Mouse (Mus musculus): ENCODE results near the gene Asb3. TPM values are rescaled to one million over a fixed set of nuclear protein-coding genes. Genes with fewer than 3 reads are reported as not detected.
"Not testable (repeated sequence)": the region's sequence is repeated elsewhere in the genome, so short reads cannot be mapped to it uniquely, and the experiment has no call there.

The Asb3 gene
- polyA plus RNA-seq, 1 experiment: 6.4 TPM

- Histone ChIP-seq H3K79me2 (ENCODE audit: control insufficient read depth, insufficient read depth) (no peaks in the 10 kb centered on the region), H3K27me3 (ENCODE audit: control insufficient read depth, insufficient read depth, insufficient read length) (no peaks in the 10 kb centered on the region), H3K79me3 (ENCODE audit: low read depth) (no peaks in the 10 kb centered on the region), H3K4me3 (ENCODE audit: insufficient read depth, poor library complexity, severe bottlenecking) (no peak overlapping the region), H3ac (ENCODE audit: control insufficient read depth, insufficient read length, low read depth) (no peak overlapping the region), H3K36me3 (ENCODE audit: control insufficient read depth, insufficient read depth) (no peaks in the 10 kb centered on the region)
- TF ChIP-seq MYOD1 (IDR thresholded peaks at IDR 0.05; ENCODE audit: control insufficient read depth, insufficient read length, low read depth): no peak
- no peak for TF ChIP-seq MYOG (IDR thresholded peaks at IDR 0.05; ENCODE audit: control insufficient read depth, extremely low read depth, insufficient read length)
- TF ChIP-seq USF1 (IDR thresholded peaks at IDR 0.05; ENCODE audit: low read depth): no peak
- no peak for TF ChIP-seq CEBPB (IDR thresholded peaks at IDR 0.05; ENCODE audit: low read depth)
- TF ChIP-seq FOSL1 (IDR thresholded peaks at IDR 0.05; ENCODE audit: insufficient read depth, low read length, poor library complexity, severe bottlenecking): no peak
- no peak for TF ChIP-seq CTCF (IDR thresholded peaks at IDR 0.05; ENCODE audit: control insufficient read depth, insufficient read depth, insufficient read length)
- TF ChIP-seq MAX (IDR thresholded peaks at IDR 0.05): no peak
These were observed 116.1 kb downstream of the Asb3 start for GRCm38 (mm10) chr11:31001169-31001908.

- not testable (repeated sequence) for H3K36me3 ChIP-seq (ENCODE audit: control insufficient read depth, insufficient read depth); H3K79me2 ChIP-seq (ENCODE audit: control insufficient read depth, insufficient read depth); H3K4me3 ChIP-seq (ENCODE audit: insufficient read depth, poor library complexity, severe bottlenecking); H3K27me3 ChIP-seq (ENCODE audit: control insufficient read depth, insufficient read depth, insufficient read length); H3K79me3 ChIP-seq (ENCODE audit: low read depth); H3ac ChIP-seq (ENCODE audit: control insufficient read depth, insufficient read length, low read depth)
These were observed 124.5 kb downstream of the Asb3 start for GRCm38 (mm10) chr11:31009668-31010067.

- H3K27me3 ChIP-seq (ENCODE audit: control insufficient read depth, insufficient read depth, insufficient read length); H3K36me3 ChIP-seq (ENCODE audit: control insufficient read depth, insufficient read depth); H3K4me3 ChIP-seq (ENCODE audit: insufficient read depth, poor library complexity, severe bottlenecking): not testable (repeated sequence)
These were observed 132.2 kb downstream of the Asb3 start for GRCm38 (mm10) chr11:31017466-31017865.

GRCm38 (mm10) chr11:31034958-31035357 lies 149.7 kb downstream of the Asb3 start:
- Histone ChIP-seq H3ac (ENCODE audit: control insufficient read depth, insufficient read length, low read depth) (no peak overlapping the region), H3K36me3 (ENCODE audit: control insufficient read depth, insufficient read depth) (no peaks in the 10 kb centered on the region), H3K79me3 (ENCODE audit: low read depth) (no peaks in the 10 kb centered on the region), H3K4me3 (ENCODE audit: insufficient read depth, poor library complexity, severe bottlenecking) (no peak overlapping the region), H3K27me3 (ENCODE audit: control insufficient read depth, insufficient read depth, insufficient read length) (no peaks in the 10 kb centered on the region), H3K79me2 (ENCODE audit: control insufficient read depth, insufficient read depth) (no peaks in the 10 kb centered on the region)
- TF ChIP-seq CTCF (IDR thresholded peaks at IDR 0.05; ENCODE audit: control insufficient read depth, insufficient read depth, insufficient read length) (no peak), FOSL1 (IDR thresholded peaks at IDR 0.05; ENCODE audit: insufficient read depth, low read length, poor library complexity, severe bottlenecking) (no peak), MAX (IDR thresholded peaks at IDR 0.05) (no peak), MYOD1 (IDR thresholded peaks at IDR 0.05; ENCODE audit: control insufficient read depth, insufficient read length, low read depth) (no peak), USF1 (IDR thresholded peaks at IDR 0.05; ENCODE audit: low read depth) (no peak), CEBPB (IDR thresholded peaks at IDR 0.05; ENCODE audit: low read depth) (no peak), MYOG (IDR thresholded peaks at IDR 0.05; ENCODE audit: control insufficient read depth, extremely low read depth, insufficient read length) (no peak)

More at GRCm38 (mm10) chr11:31017466-31017865, 132.2 kb downstream of the Asb3 start:
- not testable (repeated sequence) for H3K79me3 ChIP-seq (ENCODE audit: low read depth); H3K79me2 ChIP-seq (ENCODE audit: control insufficient read depth, insufficient read depth); H3ac ChIP-seq (ENCODE audit: control insufficient read depth, insufficient read length, low read depth)

- Histone ChIP-seq H3K79me3 (ENCODE audit: low read depth) (no peaks in the 10 kb centered on the region), H3K4me3 (ENCODE audit: insufficient read depth, poor library complexity, severe bottlenecking) (no peak overlapping the region), H3K36me3 (ENCODE audit: control insufficient read depth, insufficient read depth) (peaks cover 4% of the 10 kb centered on the region), H3ac (ENCODE audit: control insufficient read depth, insufficient read length, low read depth) (no peak overlapping the region), H3K27me3 (ENCODE audit: control insufficient read depth, insufficient read depth, insufficient read length) (no peaks in the 10 kb centered on the region), H3K79me2 (ENCODE audit: control insufficient read depth, insufficient read depth) (no peaks in the 10 kb centered on the region)
- TF ChIP-seq FOSL1 (IDR thresholded peaks at IDR 0.05; ENCODE audit: insufficient read depth, low read length, poor library complexity, severe bottlenecking) (no peak), USF1 (IDR thresholded peaks at IDR 0.05; ENCODE audit: low read depth) (no peak), CEBPB (IDR thresholded peaks at IDR 0.05; ENCODE audit: low read depth) (no peak), CTCF (IDR thresholded peaks at IDR 0.05; ENCODE audit: control insufficient read depth, insufficient read depth, insufficient read length) (no peak), MAX (IDR thresholded peaks at IDR 0.05) (no peak), MYOG (IDR thresholded peaks at IDR 0.05; ENCODE audit: control insufficient read depth, extremely low read depth, insufficient read length) (no peak), MYOD1 (IDR thresholded peaks at IDR 0.05; ENCODE audit: control insufficient read depth, insufficient read length, low read depth) (no peak)
These were observed 204.8 kb downstream of the Asb3 start for GRCm38 (mm10) chr11:31089973-31090372.

- Histone ChIP-seq H3K27me3 (ENCODE audit: control insufficient read depth, insufficient read depth, insufficient read length) (no peaks in the 10 kb centered on the region), H3K79me2 (ENCODE audit: control insufficient read depth, insufficient read depth) (no peaks in the 10 kb centered on the region), H3K4me3 (ENCODE audit: insufficient read depth, poor library complexity, severe bottlenecking) (no peak overlapping the region), H3ac (ENCODE audit: control insufficient read depth, insufficient read length, low read depth) (no peak overlapping the region), H3K79me3 (ENCODE audit: low read depth) (no peaks in the 10 kb centered on the region), H3K36me3 (ENCODE audit: control insufficient read depth, insufficient read depth) (peaks cover 4% of the 10 kb centered on the region)
- TF ChIP-seq MAX (IDR thresholded peaks at IDR 0.05) (no peak), CEBPB (IDR thresholded peaks at IDR 0.05; ENCODE audit: low read depth) (no peak), USF1 (IDR thresholded peaks at IDR 0.05; ENCODE audit: low read depth) (no peak), CTCF (IDR thresholded peaks at IDR 0.05; ENCODE audit: control insufficient read depth, insufficient read depth, insufficient read length) (no peak), MYOD1 (IDR thresholded peaks at IDR 0.05; ENCODE audit: control insufficient read depth, insufficient read length, low read depth) (no peak), MYOG (IDR thresholded peaks at IDR 0.05; ENCODE audit: control insufficient read depth, extremely low read depth, insufficient read length) (no peak), FOSL1 (IDR thresholded peaks at IDR 0.05; ENCODE audit: insufficient read depth, low read length, poor library complexity, severe bottlenecking) (no peak)
These were observed 205.3 kb downstream of the Asb3 start for GRCm38 (mm10) chr11:31090478-31090978.

GRCm38 (mm10) chr11:31099519-31099918 lies 214.3 kb downstream of the Asb3 start:
- H3K4me3 ChIP-seq (ENCODE audit: insufficient read depth, poor library complexity, severe bottlenecking); H3K27me3 ChIP-seq (ENCODE audit: control insufficient read depth, insufficient read depth, insufficient read length); H3ac ChIP-seq (ENCODE audit: control insufficient read depth, insufficient read length, low read depth); H3K79me2 ChIP-seq (ENCODE audit: control insufficient read depth, insufficient read depth); H3K79me3 ChIP-seq (ENCODE audit: low read depth); H3K36me3 ChIP-seq (ENCODE audit: control insufficient read depth, insufficient read depth): not testable (repeated sequence)

Data from C2C12 (cell line).